Mouse (Mus musculus): ENCODE measurements around the gene Anks1b. TPM values are rescaled to one million over a fixed set of nuclear protein-coding genes. Genes with fewer than 3 reads are reported as not detected.

Gene Anks1b
- 1.8 and 1.9 TPM in 2 replicates for polyA plus RNA-seq (2015; fragmentation: Nextera tagmentation; extraction: Ambion mirVana)

DNA sequence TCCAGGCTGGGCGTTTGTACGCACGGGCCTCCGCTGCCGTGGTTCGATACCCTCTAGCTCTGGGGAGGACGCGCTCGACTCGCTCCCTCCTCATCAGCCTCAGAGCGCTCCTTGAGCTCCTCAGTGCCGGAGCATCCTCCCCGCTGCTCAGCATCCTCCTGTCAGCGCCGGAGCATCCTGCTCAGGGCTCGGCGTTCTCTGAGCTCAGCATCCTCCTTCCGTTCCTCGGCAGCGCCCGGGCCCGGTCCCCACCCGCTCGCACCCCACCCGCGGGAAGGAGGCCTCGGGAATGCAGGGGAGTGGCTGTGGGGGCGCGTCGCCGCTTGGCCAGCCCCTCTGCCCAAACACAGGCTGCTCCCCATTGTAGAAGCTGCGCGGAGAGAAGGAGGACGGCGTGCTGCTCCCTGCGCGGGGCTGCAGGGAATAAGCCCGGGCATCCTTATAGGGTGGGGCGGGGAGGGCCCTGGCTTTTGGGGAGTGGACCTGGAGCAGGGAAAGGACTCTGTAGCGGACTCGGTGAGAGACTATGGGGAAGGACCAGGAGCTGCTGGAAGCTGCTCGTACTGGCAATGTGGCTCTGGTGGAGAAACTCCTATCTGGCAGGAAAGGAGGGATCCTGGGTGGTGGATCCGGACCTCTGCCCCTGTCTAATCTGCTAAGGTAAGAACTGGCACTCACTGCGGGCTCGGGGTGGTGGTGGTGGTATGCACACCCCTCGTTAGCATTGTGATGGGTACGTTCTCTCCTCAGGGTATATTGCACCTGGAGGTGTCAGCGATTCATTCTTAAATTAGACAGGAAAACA is at the start of gene Anks1b:
Gene Anks1b (plus strand): TSS at position 364 of the 805 bp plus-strand sequence.
- 2% methylated on average over 43 of the region's 48 CpGs for WGBS
- Histone ChIP-seq H3K9me3 (ENCODE audit: control insufficient read depth, low read length) (no peaks in the 10 kb centered on the region), H3K27ac (replicated peaks) (no peak within 1 kb of the TSS), H3K9ac (ENCODE audit: low read length) (peak within 1 kb of the TSS; percentile 23), H3K36me3 (ENCODE audit: control insufficient read depth, insufficient read depth, low read length) (no peaks in the 10 kb centered on the region), H3K27me3 (ENCODE audit: control insufficient read depth, insufficient read depth, low read length) (0 out of 2 replicates have a peak, but pooled peaks cover 2% of the 10 kb centered on the region), H3K4me2 (replicated peaks; ENCODE audit: low read depth) (peak within 1 kb of the TSS; percentile 85), H3K4me1 (replicated peaks; ENCODE audit: control insufficient read depth, insufficient read depth) (no peaks in the 10 kb centered on the region), H3K4me3 (ENCODE audit: low read depth, low read length) (peak within 1 kb of the TSS; percentile 46)
- ATAC-seq (ENCODE audit: low FRiP score, low TSS enrichment) (peak; percentile 66), DNase-seq (ENCODE audit: low spot score) (peak; percentile 33)
- no peak for TF ChIP-seq CTCF (IDR thresholded peaks at IDR 0.05; ENCODE audit: low read depth)
- TF ChIP-seq EP300 (optimal IDR thresholded peaks at IDR 0.05), result no peak

DNA sequence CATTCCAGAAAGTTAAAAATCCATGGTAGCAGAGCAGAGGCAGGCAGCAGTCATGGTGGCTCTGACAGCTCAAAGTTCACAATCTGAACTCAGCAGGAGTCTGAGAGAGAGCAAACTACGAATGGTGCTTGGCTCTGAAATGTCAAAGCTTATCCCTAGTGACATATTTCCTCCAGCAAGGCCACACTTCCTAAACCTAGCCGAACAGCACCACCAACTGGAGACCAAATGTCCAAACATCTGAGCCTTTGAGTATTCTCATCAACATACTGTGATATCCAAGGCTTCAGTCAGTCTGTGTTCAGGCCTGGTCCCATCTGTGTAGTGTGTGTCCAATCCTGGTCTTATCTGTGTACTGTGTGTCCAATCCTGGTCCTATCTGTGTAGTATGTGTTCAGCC is 49.4 kb upstream of the Anks1b start:
- no peaks in the 10 kb centered on the region for H3K9me3 ChIP-seq (ENCODE audit: control insufficient read depth, low read length)
- DNase-seq (ENCODE audit: low spot score) (peak; percentile 29), ATAC-seq (ENCODE audit: low FRiP score, low TSS enrichment) (no peak)
- H3K4me3 ChIP-seq (ENCODE audit: low read depth, low read length), result no peak overlapping the region
- WGBS, result 31% methylated on average over 2 of the region's 2 CpGs
- no peaks in the 10 kb centered on the region for H3K4me1 ChIP-seq (replicated peaks; ENCODE audit: control insufficient read depth, insufficient read depth)
- H3K27ac ChIP-seq (replicated peaks), result no peak overlapping the region
- H3K36me3 ChIP-seq (ENCODE audit: control insufficient read depth, insufficient read depth, low read length), result no peaks in the 10 kb centered on the region
- H3K4me2 ChIP-seq (replicated peaks; ENCODE audit: low read depth), result no peak overlapping the region
- no peak overlapping the region for H3K9ac ChIP-seq (ENCODE audit: low read length)
- TF ChIP-seq EP300 (optimal IDR thresholded peaks at IDR 0.05), result no peak
- peak; percentile 76 for TF ChIP-seq CTCF (IDR thresholded peaks at IDR 0.05; ENCODE audit: low read depth)
- H3K27me3 ChIP-seq (ENCODE audit: control insufficient read depth, insufficient read depth, low read length), result no peaks in the 10 kb centered on the region

DNA sequence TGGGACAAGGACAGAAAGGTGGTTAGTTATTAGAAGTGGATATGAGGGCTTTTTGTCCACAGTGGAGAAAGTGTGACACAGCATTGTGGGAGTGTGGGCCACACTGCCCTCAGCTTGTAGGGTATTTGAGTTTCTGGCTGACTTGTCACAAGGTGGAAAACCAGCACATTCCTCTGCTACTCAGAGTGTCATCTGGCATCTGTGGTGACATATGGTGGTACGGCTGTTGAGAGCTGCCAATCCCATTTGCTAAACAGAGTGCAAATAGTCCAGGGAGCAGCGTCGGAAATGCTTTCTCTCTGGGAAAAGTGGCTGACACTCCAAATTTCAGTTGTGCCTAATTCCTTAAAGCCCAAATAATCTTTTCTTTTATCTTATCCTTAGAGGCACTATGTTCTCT is 46.4 kb upstream of the Anks1b start:
- 52% methylated on average over 3 of the region's 3 CpGs for WGBS
- Histone ChIP-seq H3K36me3 (ENCODE audit: control insufficient read depth, insufficient read depth, low read length) (no peaks in the 10 kb centered on the region), H3K4me1 (replicated peaks; ENCODE audit: control insufficient read depth, insufficient read depth) (no peaks in the 10 kb centered on the region), H3K27me3 (ENCODE audit: control insufficient read depth, insufficient read depth, low read length) (no peaks in the 10 kb centered on the region), H3K9me3 (ENCODE audit: control insufficient read depth, low read length) (no peaks in the 10 kb centered on the region), H3K9ac (ENCODE audit: low read length) (no peak overlapping the region), H3K27ac (replicated peaks) (no peak overlapping the region), H3K4me2 (replicated peaks; ENCODE audit: low read depth) (no peak overlapping the region), H3K4me3 (ENCODE audit: low read depth, low read length) (no peak overlapping the region)
- ATAC-seq (ENCODE audit: low FRiP score, low TSS enrichment) (no peak), DNase-seq (ENCODE audit: low spot score) (no peak)
- TF ChIP-seq CTCF (IDR thresholded peaks at IDR 0.05; ENCODE audit: low read depth) (no peak), EP300 (optimal IDR thresholded peaks at IDR 0.05) (no peak)

GRCm38 (mm10) chr10:89832334-89832733 is 41.0 kb upstream of the Anks1b start:
- Histone ChIP-seq H3K27ac (replicated peaks) (no peak overlapping the region), H3K27me3 (ENCODE audit: control insufficient read depth, insufficient read depth, low read length) (no peaks in the 10 kb centered on the region), H3K4me1 (replicated peaks; ENCODE audit: control insufficient read depth, insufficient read depth) (no peaks in the 10 kb centered on the region), H3K9ac (ENCODE audit: low read length) (no peak overlapping the region), H3K36me3 (ENCODE audit: control insufficient read depth, insufficient read depth, low read length) (no peaks in the 10 kb centered on the region), H3K9me3 (ENCODE audit: control insufficient read depth, low read length) (no peaks in the 10 kb centered on the region), H3K4me2 (replicated peaks; ENCODE audit: low read depth) (no peak overlapping the region), H3K4me3 (ENCODE audit: low read depth, low read length) (no peak overlapping the region)
- TF ChIP-seq EP300 (optimal IDR thresholded peaks at IDR 0.05) (no peak), CTCF (IDR thresholded peaks at IDR 0.05; ENCODE audit: low read depth) (no peak)
- ATAC-seq (ENCODE audit: low FRiP score, low TSS enrichment) (no peak), DNase-seq (ENCODE audit: low spot score) (no peak)
- 62% methylated on average over 4 of the region's 4 CpGs for WGBS

- WGBS, result 77% methylated on average over 10 of the region's 10 CpGs
- Histone ChIP-seq H3K4me3 (ENCODE audit: low read depth, low read length) (no peak overlapping the region), H3K4me2 (replicated peaks; ENCODE audit: low read depth) (no peak overlapping the region), H3K27me3 (ENCODE audit: control insufficient read depth, insufficient read depth, low read length) (no peaks in the 10 kb centered on the region), H3K9me3 (ENCODE audit: control insufficient read depth, low read length) (no peaks in the 10 kb centered on the region), H3K36me3 (ENCODE audit: control insufficient read depth, insufficient read depth, low read length) (no peaks in the 10 kb centered on the region), H3K27ac (replicated peaks) (no peak overlapping the region), H3K9ac (ENCODE audit: low read length) (no peak overlapping the region), H3K4me1 (replicated peaks; ENCODE audit: control insufficient read depth, insufficient read depth) (no peaks in the 10 kb centered on the region)
- ATAC-seq (ENCODE audit: low FRiP score, low TSS enrichment), result no peak
- peak; percentile 28 for DNase-seq (ENCODE audit: low spot score)
- TF ChIP-seq EP300 (optimal IDR thresholded peaks at IDR 0.05), result no peak
- no peak for TF ChIP-seq CTCF (IDR thresholded peaks at IDR 0.05; ENCODE audit: low read depth)
Observed at GRCm38 (mm10) chr10:89833166-89833565, 40.1 kb upstream of the Anks1b start.

DNA sequence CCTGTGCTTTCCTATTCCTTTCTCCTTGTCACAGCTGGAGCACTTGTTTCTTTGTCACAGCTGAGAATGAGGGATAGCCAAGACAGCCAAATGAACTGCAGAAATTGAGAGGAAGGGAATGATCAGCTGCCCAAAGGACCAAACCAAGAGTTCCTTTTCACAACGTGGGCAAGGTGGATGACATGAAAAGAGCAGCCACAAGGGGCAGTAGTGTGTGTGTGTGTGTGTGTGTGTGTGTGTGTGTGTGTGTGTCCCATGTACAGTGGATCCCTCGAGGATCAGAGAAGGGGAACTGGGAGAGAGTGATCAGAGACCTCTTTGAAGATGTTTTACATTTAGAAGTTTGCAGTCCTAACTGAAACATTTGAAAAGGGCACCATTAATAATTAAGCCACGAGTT is 35.8 kb upstream of the Anks1b start:
- no peak for ATAC-seq (ENCODE audit: low FRiP score, low TSS enrichment)
- H3K9me3 ChIP-seq (ENCODE audit: control insufficient read depth, low read length), result no peaks in the 10 kb centered on the region
- TF ChIP-seq CTCF (IDR thresholded peaks at IDR 0.05; ENCODE audit: low read depth) (peak; percentile 37; the same call in 1 of the 2 replicates), EP300 (optimal IDR thresholded peaks at IDR 0.05) (no peak)
- no peaks in the 10 kb centered on the region for H3K27me3 ChIP-seq (ENCODE audit: control insufficient read depth, insufficient read depth, low read length)
- no peak overlapping the region for H3K4me3 ChIP-seq (ENCODE audit: low read depth, low read length)
- no peak overlapping the region for H3K4me2 ChIP-seq (replicated peaks; ENCODE audit: low read depth)
- H3K36me3 ChIP-seq (ENCODE audit: control insufficient read depth, insufficient read depth, low read length), result no peaks in the 10 kb centered on the region
- H3K9ac ChIP-seq (ENCODE audit: low read length), result no peak overlapping the region
- H3K4me1 ChIP-seq (replicated peaks; ENCODE audit: control insufficient read depth, insufficient read depth), result no peaks in the 10 kb centered on the region
- DNase-seq (ENCODE audit: low spot score), result no peak
- no peak overlapping the region for H3K27ac ChIP-seq (replicated peaks)
- 50% methylated on average over 3 of the region's 3 CpGs for WGBS
